Mouse (Mus musculus): ENCODE results near the gene Lekr1.

The Lekr1 gene

DNA sequence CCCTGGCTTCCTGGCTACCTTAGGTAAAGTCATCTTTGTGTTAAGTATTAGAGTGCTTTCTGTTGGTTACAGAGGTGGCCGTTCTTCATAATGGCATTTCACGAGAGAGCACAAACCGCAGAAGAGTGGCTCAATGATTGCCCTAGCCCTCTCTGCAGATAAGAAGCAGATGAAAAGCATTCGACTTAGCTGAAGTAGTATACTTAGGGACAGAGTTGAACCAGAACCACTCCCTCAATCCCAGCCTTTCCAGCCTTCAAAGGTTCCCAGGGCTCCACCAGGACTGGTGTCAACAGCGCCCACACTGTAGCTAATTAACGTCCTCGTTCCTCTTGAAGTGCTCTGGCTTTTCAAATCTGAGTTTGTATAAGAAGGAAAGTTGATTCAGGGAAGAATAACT lies 166.4 kb downstream of the Lekr1 start:
- no peak for DNase-seq (ENCODE audit: low spot score in 2 of 2)

DNA sequence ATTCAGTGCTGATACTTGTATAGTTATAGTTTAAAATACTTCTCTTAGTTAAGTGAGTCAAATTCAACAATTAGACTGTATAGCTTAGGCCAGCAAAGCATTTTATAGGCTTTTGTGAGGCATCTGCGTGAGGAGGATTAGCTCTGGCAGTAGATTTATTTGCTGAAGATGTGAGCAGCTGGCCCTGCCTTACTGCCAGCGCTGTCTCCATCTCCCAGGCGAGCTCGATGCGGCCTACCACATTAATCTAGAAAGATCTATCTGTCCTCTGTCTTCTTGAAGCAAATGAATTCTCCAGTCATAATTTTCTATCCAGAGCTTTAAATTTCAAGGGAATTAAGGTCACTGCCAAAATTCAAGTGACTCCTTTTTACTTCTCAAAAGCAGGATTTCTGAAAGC lies 170.4 kb downstream of the Lekr1 start:
- no peak for DNase-seq (ENCODE audit: low spot score in 2 of 2)

DNA sequence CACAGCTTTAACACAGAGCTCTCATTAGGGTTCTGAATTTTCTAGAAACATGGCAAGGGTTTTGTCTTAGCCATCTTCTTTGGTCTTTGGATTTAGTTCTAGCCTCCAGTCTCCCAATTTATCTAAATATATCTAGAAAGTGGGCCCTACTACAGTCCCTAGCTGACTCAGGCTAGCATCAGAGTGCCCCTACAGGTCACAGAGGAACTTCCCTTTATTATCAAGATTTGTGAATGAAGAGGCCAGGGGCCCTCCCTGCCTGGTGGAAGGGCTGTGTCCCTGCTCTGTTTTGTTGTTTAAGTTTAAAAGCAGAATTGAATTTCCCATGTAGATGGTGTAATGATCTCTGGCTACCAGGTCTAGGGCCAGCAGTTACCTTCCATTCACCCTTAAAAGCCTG lies 173.6 kb downstream of the Lekr1 start:
- DNase-seq (ENCODE audit: low spot score in 2 of 2), result no peak

DNA sequence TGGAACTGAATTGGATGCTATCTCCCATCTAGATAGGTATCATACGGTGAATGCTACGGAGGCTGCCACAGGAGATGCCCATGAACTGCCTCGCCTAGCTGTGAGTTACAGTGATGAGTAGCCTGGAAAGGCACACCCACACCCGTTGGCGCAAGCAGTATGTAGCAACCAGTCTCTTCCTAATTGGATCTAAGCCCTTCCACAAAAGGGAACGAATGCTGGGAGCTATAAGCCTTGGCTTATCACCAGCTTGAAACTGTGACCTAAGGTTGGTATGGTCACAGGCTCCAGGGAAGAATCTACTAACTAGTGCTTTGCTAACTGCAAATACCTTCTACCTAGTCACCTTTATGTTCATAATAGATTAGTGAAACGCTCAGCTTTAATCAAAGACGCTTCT lies 175.1 kb downstream of the Lekr1 start:
- no peak for DNase-seq (ENCODE audit: low spot score in 2 of 2)

DNA sequence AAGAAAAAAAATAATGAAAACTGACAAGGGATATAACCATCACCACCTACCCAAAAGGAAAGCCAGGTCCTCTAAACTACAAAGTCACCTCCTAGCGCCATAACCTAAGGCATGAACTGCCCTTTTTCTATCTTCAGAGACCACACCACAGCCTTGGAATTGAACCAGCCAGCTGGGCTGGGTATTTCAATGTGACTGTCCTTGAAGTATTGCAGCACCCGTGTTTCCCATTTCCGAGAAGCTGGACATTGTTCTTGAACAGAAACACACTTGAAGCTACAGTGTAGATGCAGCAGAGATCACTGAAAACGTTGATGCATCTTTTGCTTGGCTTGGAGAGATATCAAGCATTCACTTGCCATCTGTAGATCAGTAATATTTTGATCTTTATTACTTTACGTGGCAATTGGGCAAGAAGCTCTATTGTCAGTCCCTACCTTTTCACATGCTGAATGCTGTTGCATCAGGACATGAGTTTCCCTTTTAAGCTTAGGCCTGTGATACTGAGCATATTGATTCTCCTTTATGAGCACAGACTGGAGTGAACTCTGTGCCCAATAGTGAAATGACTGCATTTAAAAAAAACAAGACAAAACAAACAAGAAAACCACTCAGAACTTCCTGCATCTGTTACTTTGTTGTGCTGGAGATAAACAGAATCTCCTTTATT lies 176.6 kb downstream of the Lekr1 start:
- no peak for DNase-seq (ENCODE audit: low spot score in 2 of 2)

DNA sequence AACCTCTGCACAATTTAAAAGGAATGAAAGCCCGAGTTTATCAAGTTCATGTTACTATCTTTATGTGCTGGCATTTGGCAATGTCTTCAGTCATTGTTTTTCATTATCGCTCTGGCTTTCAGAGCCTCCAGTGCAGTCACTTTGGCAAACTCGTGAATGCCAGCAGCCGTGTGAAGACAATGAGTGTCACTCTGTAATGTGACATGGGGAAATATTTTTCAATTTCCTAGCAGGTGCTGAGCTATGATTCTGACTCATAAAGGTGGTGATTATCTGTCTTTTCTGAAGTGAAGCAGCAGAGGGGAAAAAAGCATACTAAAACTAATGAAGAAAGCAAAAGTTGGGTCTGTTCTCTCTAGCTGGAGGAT lies 177.1 kb downstream of the Lekr1 start:
- DNase-seq (ENCODE audit: low spot score in 2 of 2), result no peak

DNA sequence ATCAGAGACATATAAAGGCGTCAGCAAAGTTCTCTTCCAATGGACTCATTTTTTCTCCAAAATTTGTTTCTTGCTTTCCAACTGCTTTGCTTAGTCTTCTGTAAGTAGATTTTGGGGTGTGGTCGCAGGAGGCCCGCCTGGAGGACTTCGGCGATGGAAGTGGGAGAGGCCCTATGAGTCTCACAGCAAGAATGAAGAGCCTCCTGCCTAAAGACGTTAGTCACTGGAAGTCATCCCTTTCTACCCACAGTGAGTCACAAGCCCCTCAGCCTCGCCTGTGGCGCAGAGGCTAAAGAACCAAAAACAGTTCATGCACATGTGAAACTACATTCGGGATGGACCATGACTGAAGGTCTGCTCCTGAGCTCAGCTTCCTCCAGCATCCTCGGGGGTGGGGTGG lies 178.3 kb downstream of the Lekr1 start:
- no peak for DNase-seq (ENCODE audit: low spot score in 2 of 2)

DNA sequence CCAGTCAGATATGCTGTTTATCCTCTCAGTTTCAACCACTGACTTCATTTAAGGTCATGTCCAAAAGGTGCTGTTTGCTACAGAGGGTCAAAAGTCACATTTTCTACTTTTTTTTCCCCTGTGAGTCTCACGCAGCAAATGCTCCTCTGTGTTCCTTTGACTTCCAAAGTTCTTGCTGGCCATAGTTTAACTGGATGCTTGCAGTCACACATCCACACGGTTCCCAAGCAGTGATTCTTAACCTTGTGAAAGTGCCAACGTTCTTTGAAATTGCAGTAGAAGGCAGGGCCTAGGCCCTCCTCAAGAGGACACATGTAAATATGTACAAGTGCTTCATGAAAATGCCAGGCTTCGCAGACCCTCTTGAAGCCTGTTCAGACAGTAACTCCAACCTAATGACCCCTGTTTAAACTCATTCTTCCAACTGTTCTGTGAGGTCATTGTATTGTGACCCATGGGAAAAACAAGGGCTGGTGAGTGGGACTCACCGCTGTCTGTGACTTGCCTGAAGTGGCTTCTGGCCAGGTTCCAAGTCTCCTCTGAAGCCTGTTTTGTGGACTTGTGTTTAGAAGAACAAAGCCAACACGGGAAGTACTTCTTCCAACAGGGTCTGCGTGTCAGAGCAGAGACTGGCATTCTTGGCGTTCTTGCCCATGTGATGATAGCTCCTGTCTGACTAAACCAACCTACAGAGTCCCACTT lies 179.0 kb downstream of the Lekr1 start:
- no peak for DNase-seq (ENCODE audit: low spot score in 2 of 2)

DNA sequence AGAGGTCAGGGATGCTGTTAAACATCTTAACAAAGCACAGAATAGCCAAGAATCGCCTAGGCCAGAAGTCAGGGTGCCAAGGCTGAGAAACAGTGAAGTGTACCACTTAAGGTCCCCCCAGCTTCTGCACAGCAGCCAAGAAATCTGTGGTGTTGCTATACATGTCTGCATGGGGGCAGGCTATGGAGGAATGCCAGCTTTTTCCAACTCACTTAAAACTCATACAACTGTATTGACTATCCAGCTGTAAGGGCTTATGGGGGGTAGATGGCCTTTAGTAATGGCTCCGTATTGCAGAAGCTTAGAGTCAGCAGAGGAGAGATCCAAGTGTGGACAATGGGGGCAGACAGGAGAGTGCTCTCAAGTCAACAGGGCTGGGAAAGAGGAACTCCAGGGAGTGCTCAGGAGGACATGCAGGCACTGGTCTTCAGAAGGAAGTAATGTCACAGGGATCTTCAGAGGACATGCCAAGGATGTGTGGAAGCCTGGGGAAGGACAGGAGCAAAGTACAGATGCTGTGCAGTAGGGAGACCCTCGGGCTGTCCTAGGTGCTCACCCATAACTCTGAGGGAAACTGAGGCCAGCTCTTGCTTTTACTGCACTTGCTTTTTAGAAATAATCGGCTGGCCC lies 181.2 kb downstream of the Lekr1 start:
- DNase-seq (ENCODE audit: low spot score in 2 of 2), result no peak

DNA sequence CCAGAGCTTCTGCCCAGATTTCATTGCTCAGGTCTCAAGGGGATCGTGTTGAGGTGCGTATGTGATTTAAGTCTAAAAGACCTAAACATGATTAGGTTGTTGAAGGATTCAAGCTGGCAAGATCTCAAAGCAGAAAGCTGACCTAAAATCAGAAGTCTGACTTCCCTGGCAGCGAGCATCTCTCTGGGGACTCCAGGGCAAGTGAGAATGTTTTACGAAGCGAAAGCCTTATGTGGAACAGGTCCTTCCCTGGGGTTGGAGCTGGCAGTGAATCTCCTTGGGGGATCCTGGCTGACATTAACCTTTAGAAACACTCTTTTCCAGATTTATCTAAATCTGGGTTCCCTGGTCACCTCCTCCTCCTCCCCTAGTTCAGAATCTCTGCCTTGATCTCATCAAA lies 187.7 kb downstream of the Lekr1 start:
- DNase-seq (ENCODE audit: low spot score in 2 of 2), result no peak

DNA sequence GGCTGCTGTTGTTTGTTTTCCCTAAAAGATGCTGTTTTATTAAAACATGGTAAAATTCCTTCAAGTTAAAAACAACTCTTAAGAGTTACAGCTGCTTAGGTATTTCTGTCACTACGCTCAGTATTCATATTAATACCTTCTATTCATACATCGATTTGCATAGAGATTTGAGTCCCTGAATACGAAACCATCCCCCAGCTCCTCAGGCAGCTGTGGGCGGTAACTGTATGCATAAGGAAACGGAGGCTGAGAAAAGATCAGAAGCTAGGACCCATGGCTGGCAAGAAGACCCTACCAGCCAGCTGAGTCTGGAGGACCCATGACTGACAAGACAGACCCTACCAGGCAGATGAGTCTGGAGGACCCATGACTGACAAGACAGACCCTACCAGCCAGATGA lies 189.5 kb downstream of the Lekr1 start:
- DNase-seq (ENCODE audit: low spot score in 2 of 2), result no peak

DNA sequence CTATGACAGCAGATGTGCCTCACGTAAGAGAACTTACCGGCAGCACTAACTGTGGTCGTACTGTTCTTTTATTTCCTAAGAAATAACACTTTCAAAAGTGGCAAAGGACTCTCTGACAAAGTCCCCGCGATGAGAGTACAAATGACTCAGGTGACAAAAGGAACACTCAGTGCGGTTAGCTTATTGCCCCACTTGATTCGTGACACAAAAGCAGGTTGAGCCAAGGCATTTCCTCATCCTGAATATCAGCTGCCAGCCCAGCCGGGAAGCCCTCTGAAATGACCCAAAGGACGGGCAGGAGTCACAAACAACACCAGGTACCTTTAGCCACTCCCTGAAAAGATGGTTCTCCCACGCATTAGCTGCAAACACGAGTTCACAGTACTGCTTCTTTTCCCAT lies 192.1 kb downstream of the Lekr1 start:
- DNase-seq (ENCODE audit: low spot score in 2 of 2), result no peak

DNA sequence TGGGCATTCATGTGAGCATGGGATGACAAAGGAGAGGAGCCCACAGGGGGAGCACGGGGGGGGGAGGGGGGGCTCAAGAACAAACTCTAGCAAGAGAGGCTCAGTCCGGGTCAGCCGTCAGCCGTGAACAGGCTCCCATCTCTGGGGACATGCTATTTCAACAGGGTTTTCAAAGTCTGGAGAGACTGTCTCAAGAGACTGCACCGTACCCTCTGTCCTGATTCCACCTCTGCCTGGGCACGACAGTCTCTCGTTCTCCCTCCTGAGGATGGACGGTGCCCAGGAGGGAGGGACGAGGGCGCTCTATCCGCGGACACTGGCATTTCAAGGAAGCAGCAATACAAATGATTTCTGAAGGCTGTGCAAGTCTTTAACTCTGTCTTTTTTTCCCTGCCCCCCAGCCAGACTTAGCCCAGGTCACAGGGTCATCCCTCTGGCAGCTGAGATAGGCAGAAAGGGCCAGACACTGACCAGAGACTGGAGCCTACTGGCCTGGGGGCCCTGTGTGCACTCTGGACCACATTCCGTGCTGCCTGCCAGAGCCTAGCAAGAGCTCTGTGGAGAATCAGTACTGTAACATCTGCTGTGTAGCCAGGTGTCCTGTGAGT lies 192.8 kb downstream of the Lekr1 start:
- no peak for DNase-seq (ENCODE audit: low spot score in 2 of 2)

DNA sequence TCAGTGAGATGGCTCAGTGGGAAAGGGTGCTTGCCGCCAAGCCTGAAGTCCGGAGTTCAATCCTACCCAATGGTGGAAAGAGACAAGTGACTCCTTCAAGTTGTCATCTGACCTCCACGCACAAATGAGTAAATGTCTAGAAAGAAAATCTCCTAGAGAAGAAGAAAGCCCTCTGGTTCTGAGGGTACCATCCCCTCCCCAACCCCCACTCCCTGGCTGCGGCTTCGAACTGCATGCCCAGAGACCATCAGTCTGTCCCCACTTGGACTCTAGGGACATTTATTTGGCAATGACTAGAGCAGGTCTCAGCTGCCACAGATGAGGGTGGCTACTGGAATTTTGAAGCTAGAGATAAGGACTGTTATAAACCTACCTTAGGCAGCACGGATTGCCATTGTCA lies 193.7 kb downstream of the Lekr1 start:
- no peak for DNase-seq (ENCODE audit: low spot score in 2 of 2)

DNA sequence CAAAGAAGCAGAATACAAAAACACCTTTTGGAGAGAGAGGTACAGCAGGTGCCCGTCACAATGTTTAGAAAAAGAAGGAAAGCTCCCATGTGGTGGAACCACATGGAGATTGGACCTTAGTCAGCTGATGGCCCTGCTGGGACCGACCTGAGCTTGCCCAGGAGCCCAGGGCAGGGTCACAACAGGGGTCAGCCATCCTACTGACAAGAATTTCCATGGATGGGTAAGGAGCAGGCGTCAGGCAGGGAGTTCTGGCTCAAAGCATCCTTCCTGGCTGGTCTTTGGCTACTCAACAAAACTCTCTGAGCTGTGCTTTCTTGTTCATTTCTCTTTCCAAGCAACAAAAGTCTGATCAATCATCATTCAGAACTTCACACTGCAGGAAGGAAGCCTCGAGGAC lies 194.9 kb downstream of the Lekr1 start:
- DNase-seq (ENCODE audit: low spot score in 2 of 2), result no peak

DNA sequence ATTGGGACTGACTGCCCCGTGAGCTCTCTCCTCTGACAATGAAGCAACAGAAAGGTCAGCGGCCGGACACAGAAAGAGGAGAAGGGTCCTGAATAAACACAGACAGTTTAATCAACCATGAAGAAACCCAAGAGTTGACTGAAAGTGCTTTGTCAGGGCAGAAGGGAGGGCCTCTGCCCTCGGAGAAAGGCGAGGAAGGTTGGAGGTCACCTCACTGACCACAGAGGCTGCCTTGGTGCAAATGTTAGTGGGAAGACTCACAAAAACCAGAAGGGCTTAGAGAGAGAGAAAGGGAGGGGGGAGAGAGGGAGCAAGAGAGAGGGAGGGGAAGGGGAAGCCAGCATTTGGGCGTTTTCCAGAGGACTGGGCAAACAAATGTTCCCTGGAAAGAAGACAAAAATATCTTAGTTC lies 195.4 kb downstream of the Lekr1 start:
- no peak for DNase-seq (ENCODE audit: low spot score in 2 of 2)

DNA sequence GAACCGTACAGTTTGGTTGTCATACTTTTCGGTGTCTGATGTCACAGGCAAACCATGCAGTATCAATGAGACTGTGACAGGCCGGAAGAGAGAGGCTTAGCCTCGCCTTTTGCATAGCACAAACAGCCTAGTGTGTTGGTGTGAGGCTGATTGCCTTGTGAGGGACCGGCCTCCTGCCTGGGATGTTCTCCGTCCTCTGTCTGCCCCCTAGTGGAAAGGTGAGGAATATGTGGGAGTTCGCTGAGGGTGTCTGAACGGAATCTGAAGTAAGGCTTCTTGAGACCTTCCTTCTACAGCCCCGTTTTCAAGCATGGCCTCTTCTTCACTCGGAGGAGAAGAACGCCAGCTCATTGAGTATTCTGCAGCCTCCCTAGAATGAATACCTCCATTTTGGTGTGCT lies 197.3 kb downstream of the Lekr1 start:
- DNase-seq (ENCODE audit: low spot score in 2 of 2), result peak; percentile 81 to 90

DNA sequence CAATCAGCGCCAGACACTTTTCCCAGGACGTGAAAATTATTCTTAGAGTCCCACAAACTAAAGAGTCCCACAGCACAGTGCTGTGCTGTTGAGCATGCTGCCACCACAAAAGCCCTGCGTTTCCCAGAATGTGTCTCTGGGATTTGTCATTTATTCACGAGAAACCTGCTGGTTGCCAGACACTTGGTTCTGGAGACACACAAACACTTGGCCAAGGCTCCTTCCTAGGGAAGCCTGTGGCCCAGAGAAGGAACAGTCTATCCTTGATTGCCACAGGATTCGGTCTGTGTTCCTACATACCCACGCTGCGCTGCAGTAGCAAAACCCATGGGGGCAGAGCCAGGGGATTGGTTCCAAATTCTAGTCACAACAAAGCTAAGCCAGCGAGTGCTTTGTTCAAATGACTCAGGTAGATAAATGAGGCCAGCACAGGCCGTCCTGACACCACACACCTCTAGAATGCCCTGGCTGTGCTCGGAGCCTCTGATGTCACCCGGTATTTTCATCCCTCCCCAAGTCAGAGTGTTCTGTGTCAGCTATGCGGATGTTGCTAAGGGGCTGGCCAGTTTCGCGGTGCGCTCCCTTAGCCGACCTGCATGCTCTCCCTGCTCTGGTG lies 197.8 kb downstream of the Lekr1 start:
- DNase-seq (ENCODE audit: low spot score in 2 of 2), result peak; percentile 20 to 49

DNA sequence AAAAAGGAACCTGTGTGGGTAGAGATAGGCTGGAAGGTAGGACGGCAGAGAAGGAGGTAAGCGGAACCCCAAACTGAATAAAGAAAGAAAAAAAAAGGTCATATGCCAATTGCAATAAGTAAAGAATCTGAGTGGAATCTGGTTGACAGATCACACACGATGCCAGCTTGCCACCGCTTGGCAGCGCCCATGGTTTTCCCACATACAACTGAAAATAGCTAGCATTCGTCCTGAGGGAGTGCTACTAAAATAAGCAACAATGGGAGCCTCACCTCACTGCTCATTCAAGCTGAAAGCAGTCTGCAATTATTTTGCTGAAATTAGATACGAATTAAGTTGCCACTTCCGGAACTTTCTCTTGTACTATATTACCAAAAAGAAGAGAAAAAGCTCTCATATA lies 202.9 kb downstream of the Lekr1 start:
- peak; percentile 42 to 62 for DNase-seq (ENCODE audit: low spot score in 2 of 2)

DNA sequence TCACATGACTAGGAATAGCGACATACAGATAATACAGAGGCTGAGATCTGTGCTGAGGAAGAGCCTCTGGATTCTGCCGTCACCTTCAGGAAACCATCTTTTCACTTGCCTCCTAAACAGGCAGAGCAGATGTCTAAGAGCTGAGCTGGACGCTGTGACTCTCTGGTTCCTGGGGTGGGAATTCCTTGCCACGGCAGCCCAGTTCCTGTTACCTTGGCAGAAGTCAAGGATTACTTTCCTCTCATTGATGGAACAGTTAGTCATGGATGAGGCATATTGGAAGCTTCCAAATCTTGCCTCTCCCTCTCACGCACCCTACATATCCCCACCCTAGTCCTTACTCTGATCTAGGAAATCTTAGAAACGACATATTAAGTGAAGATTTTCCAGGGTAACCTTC lies 203.7 kb downstream of the Lekr1 start:
- DNase-seq (ENCODE audit: low spot score in 2 of 2), result no peak

DNA sequence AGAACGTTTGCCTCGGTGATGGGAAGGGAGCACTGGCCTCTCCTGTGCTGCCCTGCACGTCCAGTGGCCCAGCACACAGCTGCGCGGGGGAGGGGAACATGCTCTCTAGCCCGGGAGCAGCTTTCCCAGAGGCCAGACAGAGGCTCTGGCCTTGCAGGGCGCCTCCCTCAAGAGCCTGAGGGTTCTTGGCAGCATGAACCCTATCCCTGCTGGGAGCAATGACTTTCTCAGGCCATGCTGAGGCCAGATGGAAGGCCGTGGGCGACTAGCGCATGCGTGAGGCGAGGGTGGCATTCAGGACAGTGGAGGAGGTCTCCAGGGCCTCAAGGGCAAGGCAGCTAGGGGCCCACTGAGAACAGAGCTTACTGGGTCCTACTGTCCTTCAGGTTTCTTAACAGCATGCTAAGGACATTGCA lies 205.2 kb downstream of the Lekr1 start:
- DNase-seq (ENCODE audit: low spot score in 2 of 2), result peak in 1 of 2 experiments; percentile 22

DNA sequence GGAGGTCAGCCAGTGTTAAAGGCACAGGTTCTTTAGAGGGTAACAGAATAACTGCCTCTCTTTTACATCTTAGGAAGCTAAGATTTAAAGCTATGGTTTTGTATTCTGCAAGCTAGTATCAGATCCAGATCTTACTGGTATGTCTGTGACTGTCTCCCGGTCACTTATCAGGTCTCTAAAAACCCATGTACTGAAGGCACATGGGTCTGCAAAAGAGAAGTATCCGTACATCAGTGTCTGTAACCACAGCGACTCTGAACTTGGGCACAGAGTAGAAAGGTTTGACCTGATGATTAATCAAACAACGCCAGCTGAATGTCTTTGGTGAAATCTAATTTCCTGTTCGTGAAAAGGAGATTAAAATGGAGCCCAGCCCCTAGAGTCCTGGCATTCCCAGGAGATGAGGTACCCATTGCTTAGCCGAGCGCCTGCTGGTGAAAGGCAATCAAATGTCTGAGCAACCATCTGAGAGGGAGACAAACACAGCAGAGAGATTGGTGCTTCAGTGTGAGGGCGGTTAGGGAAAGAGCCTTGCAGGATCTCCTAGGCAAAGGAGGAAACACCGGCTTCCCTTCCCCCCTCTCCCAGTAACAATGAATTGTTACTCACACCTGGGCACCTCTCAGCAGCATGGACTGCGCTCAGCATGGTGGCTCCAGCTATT lies 205.7 kb downstream of the Lekr1 start:
- no peak for DNase-seq (ENCODE audit: low spot score in 2 of 2)

All from right cerebral cortex, adult 2 months (tissue).